Mouse (Mus musculus) intestine, embryonic 14.5 days (tissue): ENCODE results near the gene Adcy4. TPM values are rescaled to one million over a fixed set of nuclear protein-coding genes. Genes with fewer than 3 reads are reported as not detected.

Experiments
- ATAC-seq: fragments of 200-750 bp; cut with Nextera tagmentation; replicated peaks from 2 replicates; pipeline ENCODE4 v1.8.0; 2017; ENCODE audit warnings: low read depth, moderate number of reproducible peaks, moderate TSS enrichment, moderate library complexity; ENCODE audit not compliant: low FRiP score, low TSS enrichment
- DNase-seq: peaks from one replicate; pipeline ENCODE4 v3.0.0-alpha.2; 2018; ENCODE audit warnings: low spot score
- H3K27ac ChIP-seq: fragments of 300-500 bp; sonication (generic); 2 replicates; pipeline ENCODE4 v1.5.1; 2014; ENCODE audit warnings: low read depth, mild to moderate bottlenecking, control low read depth
- H3K27me3 ChIP-seq: fragments of 300-500 bp; sonication (generic); replicated peaks from 2 replicates; pipeline ENCODE4 v1.6.1; 2014; ENCODE audit warnings: low read length, control low read depth; ENCODE audit not compliant: control insufficient read depth, insufficient read depth
- H3K36me3 ChIP-seq: fragments of 300-500 bp; sonication (generic); 2 replicates; pipeline ENCODE4 v1.6.1; 2014; ENCODE audit warnings: low read length, control low read depth; ENCODE audit not compliant: control insufficient read depth, insufficient read depth
- H3K4me1 ChIP-seq: fragments of 300-500 bp; sonication (generic); replicated peaks from 2 replicates; pipeline ENCODE4 v1.6.1; 2014; ENCODE audit warnings: low read length, control low read depth, mixed read lengths; ENCODE audit not compliant: control insufficient read depth, insufficient read depth
- H3K4me2 ChIP-seq: fragments of 300-500 bp; sonication (generic); 2 replicates; pipeline ENCODE4 v1.6.1; 2014; ENCODE audit warnings: low read length
- H3K4me3 ChIP-seq: fragments of 300-500 bp; sonication (generic); 2 replicates; pipeline ENCODE4 v1.5.1; 2014; ENCODE audit warnings: low read depth, low read length, control low read depth, mixed read lengths
- H3K9ac ChIP-seq: fragments of 300-500 bp; sonication (generic); 2 replicates; pipeline ENCODE4 v1.6.1; 2014; ENCODE audit warnings: mild to moderate bottlenecking, low read length
- H3K9me3 ChIP-seq: fragments of 300-500 bp; sonication (generic); 2 replicates; pipeline ENCODE4 v1.6.1; 2016; ENCODE audit warnings: low read length, control low read depth; ENCODE audit not compliant: control insufficient read depth
- WGBS: fragments of 180-500 bp; shearing (Covaris S2); extraction: QIAGEN DNeasy Blood & Tissue Kit; methylation state at CpG from one replicate; pipeline ENCODE4 v1.1.7; 2014; 5-methylcytosine and 5-hydroxymethylcytosine counted together
- polyA plus RNA-seq: library from polyadenylated mRNA; unstranded; fragments of >200 nt; fragmentation: Nextera tagmentation; extraction: Ambion mirVana; gene quantifications from 2 replicates; pipeline ENCODE4 v1.2.1, GENCODE M21; 2014

Gene Adcy4
- polyA plus RNA-seq, 1 experiment from 2014 or later = 7.2 TPM

DNA sequence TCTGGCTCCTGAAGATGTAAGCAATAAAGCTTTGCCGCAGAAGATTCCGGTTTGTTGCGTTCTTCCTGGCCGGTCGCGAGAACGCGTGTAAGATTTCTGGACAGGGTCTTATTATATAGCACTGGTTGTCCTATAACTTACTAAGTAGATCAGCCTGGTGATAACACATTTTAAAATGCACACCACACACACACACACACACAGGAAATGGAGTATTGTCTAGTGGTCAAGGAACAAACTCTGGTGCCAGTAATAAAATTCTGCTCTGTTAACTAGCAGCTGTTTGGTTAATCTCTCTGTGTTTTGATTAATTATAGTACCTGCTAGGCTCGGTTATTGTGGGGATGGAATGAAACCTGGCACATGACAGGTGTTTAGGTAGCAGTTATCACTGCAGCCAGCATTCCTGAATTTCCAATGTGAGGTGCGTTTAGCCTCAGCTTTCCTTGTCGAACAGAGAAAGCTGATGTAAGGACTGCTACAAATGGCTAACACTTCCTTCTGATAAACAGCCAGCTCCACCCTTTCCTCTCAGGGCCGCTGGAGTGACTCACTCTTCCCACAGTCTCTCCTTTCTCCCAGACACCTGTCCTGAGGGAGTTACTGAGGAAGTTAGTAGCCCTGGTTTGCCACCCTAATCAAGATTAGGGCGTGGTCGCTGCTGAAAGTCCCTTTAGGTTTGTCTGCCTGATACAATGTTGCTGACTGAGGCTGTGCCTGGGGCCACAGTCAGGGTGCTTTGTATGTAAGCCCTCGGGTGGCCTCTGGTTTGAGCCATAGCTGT is 11.7 kb upstream of the Adcy4 start:
- H3K4me3 ChIP-seq = no peak overlapping the region
- ATAC-seq = peak; percentile 84
- 76% methylated on average over 15 of the region's 15 CpGs for WGBS
- H3K36me3 ChIP-seq = no peaks in the 10 kb centered on the region
- H3K27me3 ChIP-seq = no peaks in the 10 kb centered on the region
- no peak for DNase-seq
- no peaks in the 10 kb centered on the region for H3K9me3 ChIP-seq
- no peak overlapping the region for H3K9ac ChIP-seq
- peak overlapping the region; percentile 36; the same call in 1 of the 2 replicates for H3K27ac ChIP-seq
- H3K4me1 ChIP-seq = peaks cover 4% of the 10 kb centered on the region; the same call in 1 of the 2 replicates
- H3K4me2 ChIP-seq = no peak overlapping the region

DNA sequence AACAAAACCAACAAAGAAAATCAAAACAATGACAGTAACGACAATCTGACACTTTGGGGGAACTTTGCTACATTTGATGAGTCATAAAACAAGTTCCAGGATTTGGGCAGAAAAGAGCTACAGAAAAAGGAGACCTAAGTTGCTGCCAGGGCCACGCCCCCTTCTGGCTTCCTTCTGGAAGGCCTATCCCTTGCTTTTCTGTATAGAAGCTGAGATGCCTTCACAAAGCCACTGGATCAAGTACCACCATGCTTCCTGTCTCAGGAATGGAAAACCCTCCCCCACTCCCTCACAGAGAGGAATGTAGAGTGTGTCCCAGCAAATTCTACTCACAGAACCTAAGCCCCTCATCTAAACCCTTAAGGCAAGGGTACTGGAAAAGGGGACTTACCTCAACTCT is 10.1 kb upstream of the Adcy4 start:
- DNase-seq (no peak), ATAC-seq (no peak)
- Histone ChIP-seq H3K27ac (no peak overlapping the region), H3K9me3 (no peaks in the 10 kb centered on the region), H3K36me3 (no peaks in the 10 kb centered on the region), H3K4me1 (peaks cover 4% of the 10 kb centered on the region; the same call in 1 of the 2 replicates), H3K4me2 (no peak overlapping the region), H3K9ac (no peak overlapping the region), H3K4me3 (no peak overlapping the region), H3K27me3 (no peaks in the 10 kb centered on the region)
- 67% methylated on average over 2 of the region's 2 CpGs for WGBS

DNA sequence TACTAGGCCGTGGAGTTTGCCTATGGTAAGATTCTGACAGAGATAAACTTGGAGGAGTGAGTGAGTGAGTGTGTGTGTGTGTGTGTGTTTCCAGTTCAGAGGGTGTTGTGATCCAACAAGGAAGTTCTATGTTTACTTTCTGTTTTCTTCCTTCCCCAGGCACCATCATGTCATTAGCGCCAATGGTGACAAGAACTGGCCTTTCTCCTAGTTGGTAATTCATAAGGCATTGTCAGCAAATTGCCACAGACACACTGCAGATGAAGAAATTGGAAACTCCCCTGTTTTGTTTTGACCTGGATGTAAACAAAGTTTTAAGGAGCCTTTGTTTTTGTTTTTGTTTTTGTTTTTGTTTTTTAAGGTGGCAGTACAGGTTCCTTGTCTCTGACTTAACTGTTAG is 9.6 kb upstream of the Adcy4 start:
- Histone ChIP-seq H3K9me3 (no peaks in the 10 kb centered on the region), H3K4me2 (no peak overlapping the region), H3K4me1 (peaks cover 4% of the 10 kb centered on the region; the same call in 1 of the 2 replicates), H3K27me3 (no peaks in the 10 kb centered on the region), H3K27ac (no peak overlapping the region), H3K4me3 (no peak overlapping the region), H3K36me3 (no peaks in the 10 kb centered on the region), H3K9ac (no peak overlapping the region)
- WGBS = 61% methylated on average over 2 of the region's 2 CpGs
- DNase-seq (no peak), ATAC-seq (no peak)

DNA sequence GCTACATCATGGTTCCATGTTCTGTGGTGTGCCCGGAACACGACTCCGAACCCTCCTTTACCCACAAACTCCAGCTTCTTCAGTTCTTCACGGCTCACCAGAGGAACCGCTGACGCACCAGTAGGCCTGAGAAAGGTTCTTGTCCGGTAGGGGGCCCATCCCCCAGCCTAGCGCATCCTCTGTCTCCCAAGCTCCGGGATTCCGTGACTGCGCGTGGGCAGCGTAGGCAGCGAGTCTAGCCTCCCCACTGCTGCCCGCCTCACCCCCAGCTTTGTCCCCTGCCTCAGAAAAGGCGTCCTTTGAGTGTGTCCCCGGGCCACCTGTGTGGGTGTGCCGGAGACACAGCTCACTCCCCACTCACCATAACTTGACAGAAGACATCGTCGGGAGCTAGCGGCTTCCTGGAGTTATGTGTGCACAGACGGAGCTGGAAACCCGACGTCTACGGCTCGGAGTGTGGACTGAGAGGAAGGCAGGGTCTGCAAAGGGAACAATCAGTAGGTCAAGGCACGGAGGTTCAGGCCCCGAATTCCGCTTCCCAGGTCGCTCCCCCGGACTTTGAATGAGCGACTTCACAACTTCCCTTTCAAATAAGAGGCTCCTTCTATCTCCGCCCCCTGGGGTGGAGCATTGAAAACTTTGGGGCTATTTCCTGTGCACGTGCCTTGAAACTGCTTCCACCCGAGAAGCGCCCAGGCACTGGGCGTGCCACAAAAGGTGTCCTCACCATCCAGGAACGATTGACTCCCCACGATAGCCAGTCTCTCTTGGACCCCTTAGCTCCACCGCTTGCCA is 4.6 kb upstream of the Adcy4 start, which contains the start of gene Ripk3:
Gene Ripk3, minus strand, starts transcription at position 610 of the 795 bp plus-strand sequence.
- WGBS = 4% methylated on average over 40 of the region's 40 CpGs
- H3K4me3 ChIP-seq = peak within 1 kb of the TSS; percentile 54
- H3K9ac ChIP-seq = peak within 1 kb of the TSS; percentile 53
- ATAC-seq = peak; percentile 44; the same call in 1 of the 2 replicates
- H3K27me3 ChIP-seq = peaks cover 25% of the 10 kb centered on the region
- no peak within 1 kb of the TSS for H3K27ac ChIP-seq
- peak; percentile 75 for DNase-seq
- peaks cover 7% of the 10 kb centered on the region for H3K4me1 ChIP-seq
- peak within 1 kb of the TSS; percentile 89 for H3K4me2 ChIP-seq
- H3K9me3 ChIP-seq = no peaks in the 10 kb centered on the region
- H3K36me3 ChIP-seq = no peaks in the 10 kb centered on the region

DNA sequence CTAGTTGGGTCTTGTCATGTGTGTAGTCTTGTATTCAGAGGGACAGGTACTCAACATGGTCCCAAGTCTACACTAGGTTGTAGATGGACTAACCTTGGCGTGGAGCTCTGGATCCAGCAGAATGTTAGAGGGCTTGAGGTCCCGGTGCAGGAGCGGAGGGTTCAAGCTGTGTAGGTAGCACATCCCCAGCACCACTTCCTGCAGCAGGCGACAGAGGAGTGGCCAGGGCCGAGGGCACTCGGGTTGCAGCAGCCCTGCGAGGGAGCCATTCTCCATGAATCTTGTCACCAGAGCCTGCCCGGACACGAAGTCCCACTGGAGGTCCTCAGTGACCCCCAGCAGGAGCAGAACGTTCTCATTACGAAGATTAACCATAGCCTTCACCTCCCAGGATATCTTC is 3.8 kb upstream of the Adcy4 start:
- H3K4me2 ChIP-seq = peak overlapping the region; percentile 89
- no peak for DNase-seq
- ATAC-seq = no peak
- peak overlapping the region; percentile 54 for H3K4me3 ChIP-seq
- WGBS = 42% methylated on average over 11 of the region's 11 CpGs
- H3K9ac ChIP-seq = peak overlapping the region; percentile 53
- peaks cover 10% of the 10 kb centered on the region for H3K4me1 ChIP-seq
- H3K27ac ChIP-seq = no peak overlapping the region
- no peaks in the 10 kb centered on the region for H3K36me3 ChIP-seq
- peaks cover 25% of the 10 kb centered on the region for H3K27me3 ChIP-seq
- H3K9me3 ChIP-seq = no peaks in the 10 kb centered on the region

DNA sequence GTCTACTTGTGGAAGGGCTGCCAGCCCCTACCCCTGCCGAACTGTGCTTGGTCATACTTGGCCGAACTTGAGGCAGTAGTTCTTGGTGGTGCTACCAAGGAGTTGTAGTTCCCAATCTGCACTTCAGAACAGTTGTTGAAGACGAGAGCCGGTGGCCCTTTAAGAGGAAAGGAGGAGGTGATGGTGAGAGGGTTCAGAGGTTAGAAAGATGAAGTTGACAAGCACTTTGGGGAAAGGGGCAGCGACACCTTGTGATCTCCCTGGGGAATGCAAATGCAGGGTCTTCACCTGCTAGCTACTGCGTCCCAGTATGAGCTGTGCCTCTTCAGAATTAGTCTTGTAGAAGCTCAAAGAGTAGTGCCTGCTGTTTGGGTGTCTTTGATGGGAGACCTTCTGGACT is 1.3 kb upstream of the Adcy4 start:
- Histone ChIP-seq H3K9me3 (no peaks in the 10 kb centered on the region), H3K9ac (no peak overlapping the region), H3K4me2 (no peak overlapping the region), H3K36me3 (no peaks in the 10 kb centered on the region), H3K4me3 (no peak overlapping the region), H3K27ac (no peak overlapping the region), H3K27me3 (peaks cover 25% of the 10 kb centered on the region), H3K4me1 (peaks cover 19% of the 10 kb centered on the region)
- WGBS = 36% methylated on average over 6 of the region's 6 CpGs
- DNase-seq (no peak), ATAC-seq (no peak)

DNA sequence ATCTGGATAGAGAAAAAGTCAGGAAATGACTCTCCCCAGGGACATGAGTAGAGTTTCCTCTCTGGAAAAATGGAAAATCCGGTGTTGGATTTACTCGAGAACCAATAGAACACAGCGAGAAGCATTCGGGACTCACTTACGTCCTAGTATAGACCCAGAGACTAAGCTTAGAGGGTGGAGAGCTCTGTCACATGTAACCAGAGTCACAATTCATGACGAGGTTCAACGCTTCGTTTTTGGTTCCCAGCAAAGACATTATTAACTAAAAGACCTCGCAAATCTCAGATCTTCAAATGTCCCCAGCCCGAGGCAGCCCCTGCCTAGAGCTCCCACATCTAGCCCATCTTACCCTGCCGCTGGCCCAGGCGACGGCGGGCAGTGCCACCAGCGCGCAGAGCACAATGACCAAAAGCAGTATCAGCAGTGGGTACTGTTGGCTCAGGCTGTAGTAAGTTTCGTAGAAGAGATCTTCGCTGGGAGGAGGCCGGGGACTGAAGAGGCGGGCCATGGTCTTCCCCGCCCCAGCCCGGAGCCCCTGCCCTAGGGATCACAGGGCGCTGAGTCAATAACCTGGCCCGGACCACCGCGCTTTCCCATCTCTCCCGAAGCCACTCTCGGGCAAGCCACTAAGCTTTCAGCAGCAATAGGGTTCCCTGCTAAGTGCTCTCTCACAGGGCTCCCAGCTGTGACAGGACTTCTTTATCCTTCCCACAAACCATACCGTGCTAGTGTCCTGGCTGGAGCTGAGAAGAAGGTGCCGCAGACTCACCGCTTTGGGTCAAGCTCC is 531 bp downstream of the Adcy4 start:
- DNase-seq = peak; percentile 66
- 3% methylated on average over 29 of the region's 31 CpGs for WGBS
- peaks cover 19% of the 10 kb centered on the region for H3K4me1 ChIP-seq
- no peak; the same call in 1 of the 2 replicates for ATAC-seq
- H3K9me3 ChIP-seq = no peaks in the 10 kb centered on the region
- H3K27me3 ChIP-seq = peaks cover 25% of the 10 kb centered on the region
- no peaks in the 10 kb centered on the region for H3K36me3 ChIP-seq
- H3K4me2 ChIP-seq = peak overlapping the region; percentile 79
- peak overlapping the region; percentile 45 for H3K4me3 ChIP-seq
- H3K9ac ChIP-seq = peak overlapping the region; percentile 44
- peak overlapping the region; percentile 33; the same call in 1 of the 2 replicates for H3K27ac ChIP-seq

DNA sequence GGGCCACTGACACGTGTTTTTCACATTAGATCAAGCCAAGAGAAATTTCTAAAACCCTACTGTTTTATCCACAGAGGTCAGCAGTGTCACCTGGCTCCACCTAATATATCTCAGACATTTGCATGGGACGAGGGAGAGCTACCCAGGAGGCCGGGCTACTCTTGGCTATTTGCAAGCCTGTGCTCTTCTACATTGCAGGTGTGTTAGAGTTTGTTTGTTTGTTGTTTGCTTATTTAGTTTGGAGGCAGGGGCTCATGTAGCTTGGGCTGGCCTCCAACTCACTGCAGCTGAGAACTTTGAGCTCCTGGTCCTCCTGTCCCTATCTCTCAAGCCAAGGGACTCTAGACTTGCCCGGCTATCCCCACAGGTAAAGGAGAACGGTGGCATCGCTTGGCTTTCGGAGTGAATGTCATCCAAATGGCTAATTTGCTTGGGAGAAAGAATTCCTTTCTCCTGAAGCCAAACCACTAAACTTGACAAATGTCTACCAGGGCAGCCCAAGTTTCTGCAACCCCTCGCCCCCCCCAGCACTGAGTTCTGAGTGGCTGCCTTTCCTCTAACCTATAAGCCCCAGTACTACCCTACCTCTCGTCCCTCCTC is 1.4 kb downstream of the Adcy4 start:
- Histone ChIP-seq H3K27ac (no peak overlapping the region), H3K4me1 (peaks cover 19% of the 10 kb centered on the region), H3K36me3 (no peaks in the 10 kb centered on the region), H3K9ac (peak overlapping the region; percentile 17; the same call in 1 of the 2 replicates), H3K27me3 (peaks cover 21% of the 10 kb centered on the region), H3K4me3 (peak overlapping the region; percentile 45), H3K9me3 (no peaks in the 10 kb centered on the region), H3K4me2 (peak overlapping the region; percentile 79)
- WGBS = 63% methylated on average over 9 of the region's 9 CpGs
- no peak for DNase-seq
- no peak for ATAC-seq
